Mouse (Mus musculus): ENCODE measurements around the gene Tmem40. TPM values are rescaled to one million over a fixed set of nuclear protein-coding genes. Genes with fewer than 3 reads are reported as not detected.

Tmem40 gene
- total RNA-seq, 2 experiments from 2014 or later, result 0.43 TPM; not detected in 1

GRCm38 (mm10) chr6:115770059-115770670, 8.0 kb upstream of the Tmem40 start:
- no peak for DNase-seq (ENCODE audit: low spot score)

- DNase-seq (ENCODE audit: low spot score), result no peak
Observed at GRCm38 (mm10) chr6:115768207-115768606, 6.0 kb upstream of the Tmem40 start.

- no peak for DNase-seq (ENCODE audit: low spot score)
Observed at GRCm38 (mm10) chr6:115767357-115767756, 5.1 kb upstream of the Tmem40 start.

- DNase-seq (ENCODE audit: low spot score), result no peak
Observed at GRCm38 (mm10) chr6:115764179-115764578, 2.0 kb upstream of the Tmem40 start.

- no peak for DNase-seq (ENCODE audit: low spot score)
Observed at GRCm38 (mm10) chr6:115760982-115761381, 1.2 kb downstream of the Tmem40 start.

- DNase-seq (ENCODE audit: low spot score), result no peak
Observed at GRCm38 (mm10) chr6:115760137-115760536, 2.1 kb downstream of the Tmem40 start.

- no peak for DNase-seq (ENCODE audit: low spot score)
Observed at GRCm38 (mm10) chr6:115759461-115759860, 2.7 kb downstream of the Tmem40 start.

- DNase-seq (ENCODE audit: low spot score), result no peak
Observed at GRCm38 (mm10) chr6:115758981-115759435, 3.2 kb downstream of the Tmem40 start.

GRCm38 (mm10) chr6:115755536-115755935, 6.7 kb downstream of the Tmem40 start:
- DNase-seq (ENCODE audit: low spot score), result no peak

- DNase-seq (ENCODE audit: low spot score), result no peak
Observed at GRCm38 (mm10) chr6:115746326-115746725, 15.9 kb downstream of the Tmem40 start.

GRCm38 (mm10) chr6:115743569-115743968, 18.6 kb downstream of the Tmem40 start:
- DNase-seq (ENCODE audit: low spot score), result no peak

GRCm38 (mm10) chr6:115739056-115739455, 23.2 kb downstream of the Tmem40 start:
- DNase-seq (ENCODE audit: low spot score), result no peak

- peak; percentile 9 for DNase-seq (ENCODE audit: low spot score)
Observed at GRCm38 (mm10) chr6:115734909-115735308, 27.3 kb downstream of the Tmem40 start.

GRCm38 (mm10) chr6:115732341-115732928, 29.8 kb downstream of the Tmem40 start:
- DNase-seq (ENCODE audit: low spot score), result no peak

- no peak for DNase-seq (ENCODE audit: low spot score)
Observed at GRCm38 (mm10) chr6:115730560-115731342, 31.5 kb downstream of the Tmem40 start.

GRCm38 (mm10) chr6:115727570-115727969, 34.6 kb downstream of the Tmem40 start:
- no peak for DNase-seq (ENCODE audit: low spot score)

- DNase-seq (ENCODE audit: low spot score), result peak; percentile 49
Observed at GRCm38 (mm10) chr6:115727108-115727507, 35.1 kb downstream of the Tmem40 start.

- no peak for DNase-seq (ENCODE audit: low spot score)
Observed at GRCm38 (mm10) chr6:115722246-115722645, 40.0 kb downstream of the Tmem40 start.

- peak; percentile 70 for DNase-seq (ENCODE audit: low spot score)
Observed at GRCm38 (mm10) chr6:115717715-115718558, 44.3 kb downstream of the Tmem40 start.

GRCm38 (mm10) chr6:115717101-115717652, 45.0 kb downstream of the Tmem40 start:
- DNase-seq (ENCODE audit: low spot score), result peak; percentile 69

- no peak for DNase-seq (ENCODE audit: low spot score)
Observed at GRCm38 (mm10) chr6:115711261-115711660, 50.9 kb downstream of the Tmem40 start.

All from gastrocnemius, adult 18-20 months (tissue).